Mouse (Mus musculus) liver, embryonic 13.5 days (tissue): ENCODE results near the gene Nipal3. TPM values are rescaled to one million over a fixed set of nuclear protein-coding genes. Genes with fewer than 3 reads are reported as not detected.

Experiments used
- ATAC-seq: fragments of 200-750 bp; cut with Nextera tagmentation; 2 replicates; pipeline ENCODE4 v1.8.0; 2017; ENCODE audit warnings: low read depth, mild to moderate bottlenecking, moderate number of reproducible peaks, moderate library complexity
- DNase-seq: peaks from one replicate; pipeline ENCODE4 v3.0.0; 2022
- H3K27ac ChIP-seq: fragments of 300-500 bp; sonication (generic); 2 replicates; pipeline ENCODE4 v1.5.1; 2015; ENCODE audit warnings: moderate library complexity, mild to moderate bottlenecking, inconsistent platforms
- H3K27me3 ChIP-seq: fragments of 300-500 bp; sonication (generic); 2 replicates; pipeline ENCODE4 v1.6.1; 2015; ENCODE audit warnings: mild to moderate bottlenecking, inconsistent platforms
- H3K36me3 ChIP-seq: fragments of 300-500 bp; sonication (generic); 2 replicates; pipeline ENCODE4 v1.6.1; 2015; ENCODE audit warnings: mild to moderate bottlenecking, inconsistent platforms
- H3K4me1 ChIP-seq: fragments of 300-500 bp; sonication (generic); replicated peaks from 2 replicates; pipeline ENCODE4 v1.6.1; 2015; ENCODE audit warnings: inconsistent platforms
- H3K4me2 ChIP-seq: fragments of 300-500 bp; sonication (generic); 2 replicates; pipeline ENCODE4 v1.6.1; 2015; ENCODE audit warnings: inconsistent platforms, mild to moderate bottlenecking, moderate library complexity
- H3K4me3 ChIP-seq: fragments of 300-500 bp; sonication (generic); replicated peaks from 2 replicates; pipeline ENCODE4 v1.5.1; 2015; ENCODE audit warnings: mild to moderate bottlenecking, inconsistent platforms
- H3K9ac ChIP-seq: fragments of 300-500 bp; sonication (generic); 2 replicates; pipeline ENCODE4 v1.6.1; 2015; ENCODE audit warnings: mild to moderate bottlenecking, inconsistent platforms
- H3K9me3 ChIP-seq: fragments of 300-500 bp; sonication (generic); replicated peaks from 2 replicates; pipeline ENCODE4 v1.6.1; 2016; ENCODE audit warnings: inconsistent platforms
- WGBS: fragments of 180-500 bp; shearing (Covaris S2); methylation state at CpG from one replicate; pipeline ENCODE4 v1.1.7; 2015; ENCODE audit not compliant: insufficient replicate concordance; 5-methylcytosine and 5-hydroxymethylcytosine counted together
- polyA plus RNA-seq: library from polyadenylated mRNA; unstranded; fragments of >200 nt; fragmentation: Nextera tagmentation; extraction: Ambion mirVana; gene quantifications from 2 replicates; pipeline ENCODE4 v1.2.1, GENCODE M21; 2015

Gene Nipal3
- polyA plus RNA-seq, 1 experiment from 2014 or later = 2.7 TPM

- DNase-seq (no peak), ATAC-seq (no peak)
- Histone ChIP-seq H3K36me3 (0 out of 2 replicates have a peak, but pooled peaks cover 5% of the 10 kb centered on the region), H3K4me1 (peaks cover 16% of the 10 kb centered on the region), H3K9ac (no peak overlapping the region), H3K4me2 (no peak overlapping the region), H3K27ac (no peak overlapping the region), H3K9me3 (no peaks in the 10 kb centered on the region), H3K27me3 (no peaks in the 10 kb centered on the region), H3K4me3 (no peak overlapping the region)
- 77% methylated on average over 10 of the region's 10 CpGs for WGBS
Observed at GRCm38 (mm10) chr4:135477851-135478250, 17.0 kb downstream of the Nipal3 start.

- H3K27ac ChIP-seq = no peak overlapping the region
- no peak overlapping the region for H3K4me2 ChIP-seq
- no peak overlapping the region for H3K4me3 ChIP-seq
- H3K4me1 ChIP-seq = no peaks in the 10 kb centered on the region
- DNase-seq (no peak), ATAC-seq (no peak)
- H3K9me3 ChIP-seq = no peaks in the 10 kb centered on the region
- 89% methylated on average over 11 of the region's 11 CpGs for WGBS
- no peaks in the 10 kb centered on the region; the same call in 1 of the 2 replicates for H3K36me3 ChIP-seq
- H3K27me3 ChIP-seq = no peaks in the 10 kb centered on the region
- H3K9ac ChIP-seq = no peak overlapping the region
Observed at GRCm38 (mm10) chr4:135463406-135463805, 31.4 kb downstream of the Nipal3 start.

GRCm38 (mm10) chr4:135453572-135453971 lies 41.3 kb downstream of the Nipal3 start:
- Histone ChIP-seq H3K36me3 (peaks cover 3% of the 10 kb centered on the region; the same call in 1 of the 2 replicates), H3K4me1 (0 out of 2 replicates have a peak, but pooled peaks cover 10% of the 10 kb centered on the region), H3K27me3 (no peaks in the 10 kb centered on the region), H3K9me3 (0 out of 2 replicates have a peak, but pooled peaks cover 3% of the 10 kb centered on the region), H3K4me3 (no peak overlapping the region), H3K27ac (no peak overlapping the region), H3K9ac (no peak overlapping the region), H3K4me2 (no peak overlapping the region)
- ATAC-seq (no peak), DNase-seq (no peak)
- WGBS = 80% methylated on average over 12 of the region's 12 CpGs

- H3K4me3 ChIP-seq = no peak overlapping the region
- H3K4me2 ChIP-seq = no peak overlapping the region
- ATAC-seq = no peak
- no peak overlapping the region for H3K9ac ChIP-seq
- H3K4me1 ChIP-seq = 0 out of 2 replicates have a peak, but pooled peaks cover 10% of the 10 kb centered on the region
- H3K36me3 ChIP-seq = peaks cover 3% of the 10 kb centered on the region; the same call in 1 of the 2 replicates
- H3K9me3 ChIP-seq = 0 out of 2 replicates have a peak, but pooled peaks cover 3% of the 10 kb centered on the region
- H3K27ac ChIP-seq = no peak overlapping the region
- H3K27me3 ChIP-seq = no peaks in the 10 kb centered on the region
- no peak for DNase-seq
- 53% methylated on average over 6 of the region's 6 CpGs for WGBS
Observed at GRCm38 (mm10) chr4:135453164-135453563, 41.7 kb downstream of the Nipal3 start.

GRCm38 (mm10) chr4:135451360-135452015 lies 43.4 kb downstream of the Nipal3 start:
- no peak overlapping the region for H3K4me3 ChIP-seq
- WGBS = 56% methylated on average over 18 of the region's 18 CpGs
- H3K36me3 ChIP-seq = peaks cover 3% of the 10 kb centered on the region; the same call in 1 of the 2 replicates
- H3K27me3 ChIP-seq = no peaks in the 10 kb centered on the region
- no peak for ATAC-seq
- 0 out of 2 replicates have a peak, but pooled peaks cover 10% of the 10 kb centered on the region for H3K4me1 ChIP-seq
- H3K9me3 ChIP-seq = 0 out of 2 replicates have a peak, but pooled peaks cover 3% of the 10 kb centered on the region
- H3K9ac ChIP-seq = no peak overlapping the region
- H3K4me2 ChIP-seq = no peak overlapping the region
- no peak for DNase-seq
- no peak overlapping the region for H3K27ac ChIP-seq

- H3K27me3 ChIP-seq = no peaks in the 10 kb centered on the region
- H3K9me3 ChIP-seq = no peaks in the 10 kb centered on the region
- no peak for DNase-seq
- no peak overlapping the region for H3K4me3 ChIP-seq
- no peak overlapping the region for H3K27ac ChIP-seq
- H3K4me1 ChIP-seq = peaks cover 59% of the 10 kb centered on the region
- WGBS = 46% methylated on average over 5 of the region's 5 CpGs
- no peaks in the 10 kb centered on the region for H3K36me3 ChIP-seq
- no peak overlapping the region for H3K4me2 ChIP-seq
- no peak overlapping the region for H3K9ac ChIP-seq
- no peak for ATAC-seq
Observed at GRCm38 (mm10) chr4:135442473-135442872, 52.4 kb downstream of the Nipal3 start.

GRCm38 (mm10) chr4:135439904-135440522 lies 54.8 kb downstream of the Nipal3 start:
- WGBS = 8% methylated on average over 9 of the region's 9 CpGs
- peaks cover 72% of the 10 kb centered on the region for H3K4me1 ChIP-seq
- H3K27ac ChIP-seq = peak overlapping the region; percentile 96
- peak; percentile 76 for ATAC-seq
- peak overlapping the region; percentile 43; the same call in 1 of the 2 replicates for H3K4me3 ChIP-seq
- H3K36me3 ChIP-seq = no peaks in the 10 kb centered on the region
- DNase-seq = peak; percentile 29
- no peaks in the 10 kb centered on the region for H3K9me3 ChIP-seq
- H3K9ac ChIP-seq = peak overlapping the region; percentile 65; the same call in 1 of the 2 replicates
- no peaks in the 10 kb centered on the region for H3K27me3 ChIP-seq
- H3K4me2 ChIP-seq = peak overlapping the region; percentile 69

- Histone ChIP-seq H3K4me2 (peak overlapping the region; percentile 69), H3K4me3 (peak overlapping the region; percentile 43), H3K4me1 (peaks cover 77% of the 10 kb centered on the region), H3K9ac (peak overlapping the region; percentile 65), H3K9me3 (no peaks in the 10 kb centered on the region), H3K27me3 (no peaks in the 10 kb centered on the region), H3K36me3 (no peaks in the 10 kb centered on the region), H3K27ac (peak overlapping the region; percentile 96)
- under 1% methylated on average over 15 of the region's 15 CpGs for WGBS
- DNase-seq (peak; percentile 66), ATAC-seq (peak; percentile 95)
Observed at GRCm38 (mm10) chr4:135439188-135439647, 55.6 kb downstream of the Nipal3 start.

- Histone ChIP-seq H3K36me3 (no peaks in the 10 kb centered on the region), H3K27ac (peak overlapping the region; percentile 18; the same call in 1 of the 2 replicates), H3K4me2 (no peak overlapping the region), H3K4me1 (peaks cover 77% of the 10 kb centered on the region), H3K4me3 (no peak overlapping the region), H3K27me3 (no peaks in the 10 kb centered on the region), H3K9me3 (no peaks in the 10 kb centered on the region), H3K9ac (no peak overlapping the region)
- ATAC-seq (no peak), DNase-seq (no peak)
Observed at GRCm38 (mm10) chr4:135437924-135438323, 56.9 kb downstream of the Nipal3 start.

GRCm38 (mm10) chr4:135436291-135436690 lies 58.5 kb downstream of the Nipal3 start:
- ATAC-seq = no peak
- H3K27me3 ChIP-seq = no peaks in the 10 kb centered on the region; the same call in 1 of the 2 replicates
- peaks cover 76% of the 10 kb centered on the region for H3K4me1 ChIP-seq
- WGBS = 28% methylated on average over 13 of the region's 13 CpGs
- no peaks in the 10 kb centered on the region for H3K36me3 ChIP-seq
- no peak for DNase-seq
- peak overlapping the region; percentile 19; the same call in 1 of the 2 replicates for H3K4me2 ChIP-seq
- H3K27ac ChIP-seq = no peak overlapping the region
- H3K9ac ChIP-seq = 0 out of 2 replicates have a peak overlapping the region, but pooled peaks have one; percentile 0
- H3K4me3 ChIP-seq = no peak overlapping the region
- no peaks in the 10 kb centered on the region for H3K9me3 ChIP-seq

- H3K4me2 ChIP-seq = peak overlapping the region; percentile 98
- no peaks in the 10 kb centered on the region for H3K36me3 ChIP-seq
- no peaks in the 10 kb centered on the region; the same call in 1 of the 2 replicates for H3K27me3 ChIP-seq
- DNase-seq (no peak), ATAC-seq (no peak)
- peak overlapping the region; percentile 91 for H3K27ac ChIP-seq
- H3K4me1 ChIP-seq = peaks cover 69% of the 10 kb centered on the region
- WGBS = 37% methylated on average over 11 of the region's 11 CpGs
- peak overlapping the region; percentile 78 for H3K4me3 ChIP-seq
- H3K9ac ChIP-seq = peak overlapping the region; percentile 75
- no peaks in the 10 kb centered on the region for H3K9me3 ChIP-seq
Observed at GRCm38 (mm10) chr4:135434395-135434789, 60.4 kb downstream of the Nipal3 start.
